Mouse (Mus musculus): Measurements from ENCODE around the gene Zfpl1. TPM values are rescaled to one million over a fixed set of nuclear protein-coding genes. Genes with fewer than 3 reads are reported as not detected.

Zfpl1 gene
- polyA plus RNA-seq, 1 experiment from 2014 or later, result 52.9 TPM

GRCm38 (mm10) chr19:6063081-6063480, 21.7 kb downstream of the Zfpl1 start:
- peaks cover 18% of the 10 kb centered on the region for H3K36me3 ChIP-seq (ENCODE audit: control insufficient read depth, insufficient read depth, low read length)
- no peak overlapping the region for H3K4me2 ChIP-seq (ENCODE audit: low read length)
- H3K9ac ChIP-seq (ENCODE audit: low read length), result no peak overlapping the region
- WGBS, result 92% methylated on average over 6 of the region's 6 CpGs
- no peak for ATAC-seq (ENCODE audit: insufficient number of reproducible peaks, insufficient read depth, low FRiP score, low read depth)
- H3K4me3 ChIP-seq (ENCODE audit: control insufficient read depth in 1 of 2, insufficient read depth in 1 of 2, low read depth in 1 of 2, low read length in 2 of 2), result no peak overlapping the region
- peaks cover 21 to 42% of the 10 kb centered on the region in 2 experiments for H3K4me1 ChIP-seq (ENCODE audit: control insufficient read depth in 2 of 2, insufficient read depth in 2 of 2, low read length in 2 of 2)
- H3K27ac ChIP-seq (replicated peaks in 1 of 2; ENCODE audit: control insufficient read depth in 1 of 2, insufficient read depth in 1 of 2, low read depth in 2 of 2, low read length in 2 of 2), result no peak overlapping the region
- no peaks in the 10 kb centered on the region for H3K27me3 ChIP-seq (ENCODE audit: control insufficient read depth, insufficient read depth, low read length)
- H3K9me3 ChIP-seq (ENCODE audit: control insufficient read depth, low read length), result no peaks in the 10 kb centered on the region

- Histone ChIP-seq H3K4me1 (ENCODE audit: control insufficient read depth in 2 of 2, insufficient read depth in 2 of 2, low read length in 2 of 2) (peaks cover 18 to 37% of the 10 kb centered on the region in 2 experiments), H3K9me3 (ENCODE audit: control insufficient read depth, low read length) (no peaks in the 10 kb centered on the region), H3K4me3 (ENCODE audit: control insufficient read depth in 1 of 2, insufficient read depth in 1 of 2, low read depth in 1 of 2, low read length in 2 of 2) (peak overlapping the region; percentile 70 to 91), H3K27me3 (ENCODE audit: control insufficient read depth, insufficient read depth, low read length) (no peaks in the 10 kb centered on the region), H3K27ac (replicated peaks in 1 of 2; ENCODE audit: control insufficient read depth in 1 of 2, insufficient read depth in 1 of 2, low read depth in 2 of 2, low read length in 2 of 2) (peak overlapping the region in 1 of 2 experiments; percentile 94; a peak in 1 of 4 replicates), H3K9ac (ENCODE audit: low read length) (peak overlapping the region; percentile 96), H3K4me2 (ENCODE audit: low read length) (peak overlapping the region; percentile 98), H3K36me3 (ENCODE audit: control insufficient read depth, insufficient read depth, low read length) (peaks cover 18% of the 10 kb centered on the region)
- 65% methylated on average over 5 of the region's 5 CpGs for whole genome bisulfite sequencing
- ATAC-seq (ENCODE audit: insufficient number of reproducible peaks, insufficient read depth, low FRiP score, low read depth), result no peak
Measured at GRCm38 (mm10) chr19:6062418-6062817, 22.3 kb downstream of the Zfpl1 start.

GRCm38 (mm10) chr19:6061641-6062302, 23.0 kb downstream of the Zfpl1 start:
- peaks cover 12 to 33% of the 10 kb centered on the region in 2 experiments for H3K4me1 ChIP-seq (ENCODE audit: control insufficient read depth in 2 of 2, insufficient read depth in 2 of 2, low read length in 2 of 2)
- WGBS, result 2% methylated on average over 44 of the region's 44 CpGs
- peak overlapping the region; percentile 81 to 94 for H3K27ac ChIP-seq (replicated peaks in 1 of 2; ENCODE audit: control insufficient read depth in 1 of 2, insufficient read depth in 1 of 2, low read depth in 2 of 2, low read length in 2 of 2)
- H3K36me3 ChIP-seq (ENCODE audit: control insufficient read depth, insufficient read depth, low read length), result peaks cover 18% of the 10 kb centered on the region
- ATAC-seq (ENCODE audit: insufficient number of reproducible peaks, insufficient read depth, low FRiP score, low read depth), result no peak
- peak overlapping the region; percentile 98 for H3K4me2 ChIP-seq (ENCODE audit: low read length)
- no peaks in the 10 kb centered on the region for H3K27me3 ChIP-seq (ENCODE audit: control insufficient read depth, insufficient read depth, low read length)
- peak overlapping the region; percentile 70 to 91 for H3K4me3 ChIP-seq (ENCODE audit: control insufficient read depth in 1 of 2, insufficient read depth in 1 of 2, low read depth in 1 of 2, low read length in 2 of 2)
- H3K9ac ChIP-seq (ENCODE audit: low read length), result peak overlapping the region; percentile 96
- H3K9me3 ChIP-seq (ENCODE audit: control insufficient read depth, low read length), result no peaks in the 10 kb centered on the region

- peaks cover 9 to 33% of the 10 kb centered on the region in 2 experiments for H3K4me1 ChIP-seq (ENCODE audit: control insufficient read depth in 2 of 2, insufficient read depth in 2 of 2, low read length in 2 of 2)
- H3K27ac ChIP-seq (replicated peaks in 1 of 2; ENCODE audit: control insufficient read depth in 1 of 2, insufficient read depth in 1 of 2, low read depth in 2 of 2, low read length in 2 of 2), result peak within 1 kb of the TSS; percentile 81 to 94
- H3K36me3 ChIP-seq (ENCODE audit: control insufficient read depth, insufficient read depth, low read length), result peaks cover 19% of the 10 kb centered on the region
- H3K9me3 ChIP-seq (ENCODE audit: control insufficient read depth, low read length), result no peaks in the 10 kb centered on the region
- no peaks in the 10 kb centered on the region for H3K27me3 ChIP-seq (ENCODE audit: control insufficient read depth, insufficient read depth, low read length)
- H3K4me3 ChIP-seq (ENCODE audit: control insufficient read depth in 1 of 2, insufficient read depth in 1 of 2, low read depth in 1 of 2, low read length in 2 of 2), result peak within 1 kb of the TSS; percentile 70 to 91
- WGBS, result under 1% methylated on average over 58 of the region's 58 CpGs
- peak within 1 kb of the TSS; percentile 98 for H3K4me2 ChIP-seq (ENCODE audit: low read length)
- peak within 1 kb of the TSS; percentile 96 for H3K9ac ChIP-seq (ENCODE audit: low read length)
- peak; percentile 61 for ATAC-seq (ENCODE audit: insufficient number of reproducible peaks, insufficient read depth, low FRiP score, low read depth)
Measured at GRCm38 (mm10) chr19:6061021-6061533, 23.7 kb downstream of the Zfpl1 start, which contains the start of gene Znhit2. TSS of gene Znhit2 (plus strand) at chr19:6061192.

GRCm38 (mm10) chr19:6058966-6059365, 25.8 kb downstream of the Zfpl1 start:
- WGBS, result 88% methylated on average over 5 of the region's 5 CpGs
- Histone ChIP-seq H3K4me2 (ENCODE audit: low read length) (peak overlapping the region; percentile 86), H3K27ac (replicated peaks in 1 of 2; ENCODE audit: control insufficient read depth in 1 of 2, insufficient read depth in 1 of 2, low read depth in 2 of 2, low read length in 2 of 2) (peak overlapping the region in 1 of 2 experiments; percentile 82; a peak in 1 of 4 replicates), H3K9me3 (ENCODE audit: control insufficient read depth, low read length) (no peaks in the 10 kb centered on the region), H3K9ac (ENCODE audit: low read length) (peak overlapping the region; percentile 94), H3K4me1 (ENCODE audit: control insufficient read depth in 2 of 2, insufficient read depth in 2 of 2, low read length in 2 of 2) (peaks cover 9 to 33% of the 10 kb centered on the region in 2 experiments), H3K27me3 (ENCODE audit: control insufficient read depth, insufficient read depth, low read length) (no peaks in the 10 kb centered on the region), H3K36me3 (ENCODE audit: control insufficient read depth, insufficient read depth, low read length) (peaks cover 40% of the 10 kb centered on the region), H3K4me3 (ENCODE audit: control insufficient read depth in 1 of 2, insufficient read depth in 1 of 2, low read depth in 1 of 2, low read length in 2 of 2) (peak overlapping the region in 1 of 2 experiments; percentile 88; a peak in 2 of 4 replicates)
- no peak for ATAC-seq (ENCODE audit: insufficient number of reproducible peaks, insufficient read depth, low FRiP score, low read depth)

GRCm38 (mm10) chr19:6058513-6058912, 26.2 kb downstream of the Zfpl1 start:
- no peak for ATAC-seq (ENCODE audit: insufficient number of reproducible peaks, insufficient read depth, low FRiP score, low read depth)
- H3K27me3 ChIP-seq (ENCODE audit: control insufficient read depth, insufficient read depth, low read length), result no peaks in the 10 kb centered on the region
- 26% methylated on average over 5 of the region's 5 CpGs for WGBS
- peak overlapping the region; percentile 86 for H3K4me2 ChIP-seq (ENCODE audit: low read length)
- H3K9ac ChIP-seq (ENCODE audit: low read length), result peak overlapping the region; percentile 94
- peaks cover 9 to 33% of the 10 kb centered on the region in 2 experiments for H3K4me1 ChIP-seq (ENCODE audit: control insufficient read depth in 2 of 2, insufficient read depth in 2 of 2, low read length in 2 of 2)
- H3K36me3 ChIP-seq (ENCODE audit: control insufficient read depth, insufficient read depth, low read length), result peaks cover 45% of the 10 kb centered on the region
- no peaks in the 10 kb centered on the region for H3K9me3 ChIP-seq (ENCODE audit: control insufficient read depth, low read length)
- peak overlapping the region; percentile 81 to 88 for H3K4me3 ChIP-seq (ENCODE audit: control insufficient read depth in 1 of 2, insufficient read depth in 1 of 2, low read depth in 1 of 2, low read length in 2 of 2)
- H3K27ac ChIP-seq (replicated peaks in 1 of 2; ENCODE audit: control insufficient read depth in 1 of 2, insufficient read depth in 1 of 2, low read depth in 2 of 2, low read length in 2 of 2), result peak overlapping the region in 1 of 2 experiments; percentile 82; a peak in 2 of 4 replicates

GRCm38 (mm10) chr19:6057313-6058096, 27.3 kb downstream of the Zfpl1 start, which contains the start of the genes Mrpl49 and Fau:
TSS of gene Mrpl49 (minus strand) at chr19:6057785.
TSS of gene Fau (plus strand) at chr19:6057844.
- Histone ChIP-seq H3K27me3 (ENCODE audit: control insufficient read depth, insufficient read depth, low read length) (no peaks in the 10 kb centered on the region), H3K4me1 (ENCODE audit: control insufficient read depth in 2 of 2, insufficient read depth in 2 of 2, low read length in 2 of 2) (peaks cover 8 to 29% of the 10 kb centered on the region in 2 experiments), H3K9me3 (ENCODE audit: control insufficient read depth, low read length) (no peaks in the 10 kb centered on the region), H3K4me2 (ENCODE audit: low read length) (peak within 1 kb of the TSS; percentile 87), H3K4me3 (ENCODE audit: control insufficient read depth in 1 of 2, insufficient read depth in 1 of 2, low read depth in 1 of 2, low read length in 2 of 2) (peak within 1 kb of the TSS; percentile 88 to 91), H3K27ac (replicated peaks in 1 of 2; ENCODE audit: control insufficient read depth in 1 of 2, insufficient read depth in 1 of 2, low read depth in 2 of 2, low read length in 2 of 2) (peak within 1 kb of the TSS; percentile 61 to 82), H3K9ac (ENCODE audit: low read length) (peak within 1 kb of the TSS; percentile 94), H3K36me3 (ENCODE audit: control insufficient read depth, insufficient read depth, low read length) (peaks cover 53% of the 10 kb centered on the region)
- peak; percentile 89 for ATAC-seq (ENCODE audit: insufficient number of reproducible peaks, insufficient read depth, low FRiP score, low read depth)
- WGBS, result under 1% methylated on average over 62 of the region's 63 CpGs
